Mouse (Mus musculus): ENCODE measurements around the gene Acss2.

- TF ChIP-seq CTCF (IDR thresholded peaks at IDR 0.05; ENCODE audit: extremely low read depth, insufficient read depth, insufficient read length, insufficient replicate concordance) (peak; percentile 59; the same call in 1 of the 2 replicates), POLR2A (IDR thresholded peaks at IDR 0.05; ENCODE audit: low read depth, low read length) (no peak)
These were observed 1.8 kb upstream of the Acss2 start for GRCm38 (mm10) chr2:155515941-155516340.

Measured in spleen, adult 2 months (tissue).